Mouse (Mus musculus) heart, postnatal 36 days (tissue): Measurements from ENCODE around the gene Hnrnpa2b1. TPM values are rescaled to one million over a fixed set of nuclear protein-coding genes. Genes with fewer than 3 reads are reported as not detected.

Experiments
- DNase-seq, 2 experiments: peaks; one replicate each; pipeline ENCODE4 v3.0.0; 2021 to 2022
- intact Hi-C: fragments of 180-260 bp; cut with DNase I; formaldehyde crosslinking; loops from one replicate; pipeline ENCODE4 v1.15.1; 2025
- total RNA-seq, 2 experiments: library from RNA; stranded (reverse); gene quantifications; 2 replicates each; pipeline ENCODE4 v1.2.3; 2021

The Hnrnpa2b1 gene
- total RNA-seq, 2 experiments from 2014 or later, result 408 to 439 TPM

DNA sequence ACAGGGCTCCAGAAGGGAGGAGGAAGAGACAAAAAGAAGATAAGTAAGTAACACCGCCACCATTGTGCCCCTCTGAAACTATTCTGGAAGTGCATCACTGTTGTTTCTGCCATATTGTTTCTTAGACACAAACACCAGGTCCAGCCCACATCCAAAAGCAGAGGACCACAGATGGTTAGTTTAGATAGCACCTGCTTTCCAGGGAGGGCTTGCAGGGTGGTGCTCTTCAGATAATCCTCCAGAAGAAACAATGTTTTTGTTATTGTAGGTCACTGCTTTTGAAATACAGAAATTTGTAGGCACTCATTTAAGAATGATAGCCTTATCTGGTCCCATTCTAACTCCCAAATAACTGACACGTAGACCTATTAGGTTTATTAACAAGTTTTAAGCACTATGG, 45.2 kb downstream of the Hnrnpa2b1 start:
- intact Hi-C loops, result no loop called here

DNA sequence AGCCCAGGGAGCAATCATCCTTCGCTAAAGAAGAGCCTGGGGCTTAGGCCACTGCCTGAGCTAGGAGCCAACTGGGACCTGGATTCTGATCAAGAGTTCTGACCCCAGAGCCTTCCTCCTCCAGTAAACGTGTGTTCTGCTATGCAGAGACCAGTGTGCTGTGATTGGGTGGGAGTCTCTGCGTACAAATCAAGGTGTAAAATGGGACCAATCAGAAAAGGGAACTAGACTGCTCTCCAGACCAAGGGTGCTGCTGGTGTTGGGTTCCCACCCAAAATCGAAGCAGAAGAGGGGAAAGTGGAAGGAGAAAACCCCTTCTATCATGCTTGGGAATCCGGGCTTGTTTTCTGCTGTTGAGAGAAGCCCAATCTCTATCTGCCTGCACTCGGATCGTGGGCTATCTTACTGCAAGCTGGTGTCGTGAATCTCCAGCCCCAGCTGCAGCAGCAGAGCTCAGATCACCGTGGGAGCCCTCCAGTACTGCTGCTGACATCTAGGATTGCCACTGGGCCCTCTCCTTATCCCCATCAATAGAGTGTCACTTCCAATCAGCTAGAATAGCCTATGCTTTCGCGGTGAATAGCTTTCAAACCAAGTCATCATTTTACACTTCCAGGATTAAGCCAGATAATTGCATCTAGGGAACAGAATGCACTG, 46.1 kb downstream of the Hnrnpa2b1 start:
- DNase-seq, result no peak
- intact Hi-C loops, result no loop called here

More for the DNA sequence above, 45.2 kb downstream of the Hnrnpa2b1 start:
- DNase-seq, result no peak

GRCm38 (mm10) chr6:51417306-51417936, 52.3 kb downstream of the Hnrnpa2b1 start:
- intact Hi-C loops, result no loop called here
- no peak for DNase-seq

DNA sequence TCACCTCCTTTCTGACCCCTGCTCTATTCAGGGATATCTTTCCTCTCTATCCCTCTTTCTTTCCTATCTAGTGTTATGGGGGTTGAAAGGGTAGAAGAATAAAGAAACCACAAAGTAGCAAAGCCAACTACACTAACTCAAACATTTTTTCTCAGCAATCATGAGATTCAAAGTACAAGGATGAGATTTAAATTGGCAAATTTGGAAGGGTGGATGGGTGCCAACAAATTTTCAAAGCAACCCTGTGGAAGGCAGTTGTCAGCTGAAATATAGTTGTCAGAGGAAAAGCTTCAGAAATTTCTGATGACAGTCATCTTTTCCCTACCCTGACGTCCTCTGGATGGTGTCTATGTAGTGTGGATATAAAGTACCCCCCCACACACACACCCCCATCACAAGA, 53.3 kb downstream of the Hnrnpa2b1 start:
- DNase-seq, result no peak
- intact Hi-C loops, result no loop called here

Other genes starting within 250 kb of the Hnrnpa2b1 start
- gene Nfe2l3, start 37.2 kb downstream of the Hnrnpa2b1 start, total RNA-seq, result under 1 TPM; 0.35 to 0.36 TPM
- gene Cbx3, start 466 bp upstream of the Hnrnpa2b1 start, total RNA-seq, result 10 to 100 TPM; 61.7 to 69.7 TPM
- gene Snx10, start 54.0 kb upstream of the Hnrnpa2b1 start, total RNA-seq, result 10 to 100 TPM; 11.7 to 12.6 TPM